Comparison of ENCODE assay signal across 18 mouse cellular contexts in the genomic region with DNA sequence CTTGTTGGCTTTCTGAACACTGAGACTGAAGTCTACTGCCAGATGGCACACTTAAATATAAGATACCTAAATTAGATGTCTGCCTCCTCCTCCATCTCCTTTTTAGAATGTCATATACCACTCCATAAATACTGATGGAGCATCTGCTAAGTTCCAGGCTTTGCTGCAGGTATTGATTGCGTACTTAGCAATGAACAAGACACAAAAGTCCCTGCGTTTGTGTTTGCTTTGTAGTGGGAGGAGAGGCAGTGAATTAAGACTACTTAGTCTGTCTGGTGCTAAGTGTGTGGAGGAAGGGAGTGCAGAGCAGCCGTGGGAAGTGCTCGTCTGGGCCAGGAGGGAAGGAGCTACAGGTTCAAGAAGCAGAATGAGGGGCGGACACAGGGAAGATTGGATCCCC.
"Had no signal": no experiment of that assay in that cellular context is flagged by ENCODE, and none has a peak within 500 bp of the region (broad histone marks: within the 10 kb centered on the region; RNA-seq: fewer than 3 reads in every experiment).

No protein-coding gene starts in this region.

- H3K4me1 ChIP-seq: limb, embryonic 10.5 days; midbrain, embryonic 10.5 days had no signal

- H3K4me2 ChIP-seq: liver, embryonic 11.5 days; liver, embryonic 15.5 days; neural tube, embryonic 13.5 days had no signal

- DNase-seq: kidney, adult 8-10 months; kidney, postnatal 36 days; layer of hippocampus, adult 9-11 months; lung, adult 2 months; lung, postnatal 36 days; thymus, adult 2 months; thymus, postnatal 36 days had no signal

- H3K27me3 ChIP-seq: liver, embryonic 15.5 days; neural tube, embryonic 13.5 days had no signal

- H3K9ac ChIP-seq: liver, embryonic 15.5 days; neural tube, embryonic 13.5 days had no signal

- ATAC-seq: hindbrain, embryonic 16.5 days; inflammation-experienced regulatory T-cells, adult 6 months; intestine, postnatal 0 days; lung, postnatal 0 days; midbrain, embryonic 16.5 days had no signal

- H3K27ac ChIP-seq: kidney, postnatal 0 days; limb, embryonic 10.5 days; liver, embryonic 15.5 days; midbrain, embryonic 10.5 days; neural tube, embryonic 13.5 days had no signal

- H3K4me3 ChIP-seq: limb, embryonic 10.5 days; liver, embryonic 15.5 days; midbrain, embryonic 10.5 days; neural tube, embryonic 13.5 days had no signal

- H3K9me3 ChIP-seq: limb, embryonic 10.5 days; liver, embryonic 15.5 days; midbrain, embryonic 10.5 days; neural tube, embryonic 13.5 days had no signal
